Mouse (Mus musculus): ENCODE measurements around the gene Chst10. TPM values are rescaled to one million over a fixed set of nuclear protein-coding genes. Genes with fewer than 3 reads are reported as not detected.

Chst10 gene
- polyA plus RNA-seq, 1 experiment: 1.1 TPM

DNA sequence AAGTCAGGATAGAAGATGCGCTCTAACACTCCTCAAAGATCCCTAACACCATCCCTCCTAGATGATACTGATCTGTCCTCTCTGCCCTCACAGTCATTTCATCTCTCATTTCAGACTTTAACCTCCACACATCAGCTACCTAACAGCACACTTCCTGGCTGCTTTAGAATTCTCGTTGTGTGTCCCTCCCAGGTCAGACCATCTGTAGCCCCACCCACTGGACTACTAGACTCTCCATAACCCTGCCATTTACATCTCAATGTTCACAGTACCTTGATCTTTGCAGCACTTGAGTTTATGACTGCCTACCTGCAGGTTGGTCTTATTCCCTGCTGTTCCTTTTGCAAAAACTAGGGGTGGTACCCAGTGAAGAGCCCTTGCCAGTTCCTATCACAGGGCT is 74.1 kb downstream of the Chst10 start:
- no peak for DNase-seq (ENCODE audit: low read depth, low spot score)
- WGBS: 55% methylated on average over 2 of the region's 2 CpGs

GRCm38 (mm10) chr1:38819691-38820090 is 78.3 kb downstream of the Chst10 start:
- DNase-seq (ENCODE audit: low read depth, low spot score): no peak

DNA sequence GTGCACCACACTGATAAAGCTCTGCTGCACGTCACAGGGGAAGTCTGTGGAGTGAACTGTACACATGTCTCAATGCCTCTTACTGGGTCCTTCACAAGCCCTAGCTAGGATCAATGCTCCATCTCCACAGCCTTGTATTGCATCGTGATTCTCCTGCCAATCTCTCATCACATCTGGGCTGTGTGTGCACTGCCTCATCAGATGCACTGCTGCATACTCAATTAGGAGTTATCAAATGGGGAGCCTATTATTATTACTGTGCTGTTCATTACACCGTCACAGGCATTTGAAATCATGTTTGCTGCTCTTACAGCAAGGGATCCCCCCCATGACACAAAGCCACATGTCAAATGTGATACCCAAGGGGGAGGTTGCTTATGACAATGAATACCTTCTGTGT is 80.3 kb downstream of the Chst10 start:
- 87% methylated on average over 3 of the region's 3 CpGs for WGBS
- DNase-seq (ENCODE audit: low read depth, low spot score): no peak

- no peak for DNase-seq (ENCODE audit: low read depth, low spot score)
- WGBS: 70% methylated on average over 9 of the region's 9 CpGs
Observed at GRCm38 (mm10) chr1:38817268-38817667, 80.7 kb downstream of the Chst10 start.

GRCm38 (mm10) chr1:38816306-38816705 is 81.7 kb downstream of the Chst10 start:
- WGBS: 54% methylated on average over 4 of the region's 4 CpGs
- no peak for DNase-seq (ENCODE audit: low read depth, low spot score)

Other genes with a start within 250 kb of the Chst10 start
- 1.4 and 2.2 TPM in 2 replicates for gene Aff3, start 233.2 kb downstream of the Chst10 start, polyA plus RNA-seq (2012; rRNA removed)
- gene Lonrf2, start 61.5 kb downstream of the Chst10 start, polyA plus RNA-seq (2012; rRNA removed): 0.25 and 0.27 TPM in 2 replicates
- gene Nms, start 41.0 kb upstream of the Chst10 start, polyA plus RNA-seq (2012; rRNA removed): not detected in 2 replicates
- 42.8 and 50.9 TPM in 2 replicates for gene Pdcl3, start 87.4 kb upstream of the Chst10 start, polyA plus RNA-seq (2012; rRNA removed)

All from large intestine, adult 2 months (tissue).